ENCODE assay signal across 10 mouse cellular contexts in genomic region chr14:27379404-27379803, GRCm38 (mm10). TPM values are rescaled to one million over a fixed set of nuclear protein-coding genes. Genes with fewer than 3 reads are reported as not detected.
DNase-seq lines count a peak whose midpoint lies in the region; ATAC-seq lines count a peak whose summit lies in the region.
"Had no signal": no experiment of that assay in that cellular context is flagged by ENCODE, and none has a peak within 500 bp of the region (broad histone marks: within the 10 kb centered on the region; RNA-seq: fewer than 3 reads in every experiment).

No protein-coding gene starts in this region.

- DNase-seq in heart, adult 9 months (ENCODE audit: low spot score in 2 of 2) = peak; percentile 39 to 55
- DNase-seq in heart, postnatal 4 days = no peak
- no peak for DNase-seq in adrenal gland, postnatal 10 days
- DNase-seq in cerebellum, postnatal 36 days = no peak
- no peak for DNase-seq in hindbrain, embryonic 14.5 days (ENCODE audit: low spot score)
- DNase-seq: adrenal gland, adult 8-10 months had no signal

- no peak overlapping the region for H3K9ac ChIP-seq in liver, embryonic 16.5 days (ENCODE audit: low read depth, low read length)
- H3K9ac ChIP-seq in hindbrain, embryonic 14.5 days = no peak overlapping the region

- peak overlapping the region; percentile 9; the same call in 1 of the 2 replicates for H3K27ac ChIP-seq in liver, embryonic 16.5 days (ENCODE audit: low read length)
- no peak overlapping the region for H3K27ac ChIP-seq in hindbrain, embryonic 14.5 days

- H3K27me3 ChIP-seq in liver, embryonic 16.5 days (ENCODE audit: control insufficient read depth, insufficient read depth, low read depth, low read length) = no peaks in the 10 kb centered on the region
- no peaks in the 10 kb centered on the region for H3K27me3 ChIP-seq in hindbrain, embryonic 14.5 days (ENCODE audit: control insufficient read depth, insufficient read depth, low read length)
- H3K27me3 ChIP-seq: CH12.LX had no signal

- peak overlapping the region; percentile 32; the same call in 1 of the 2 replicates for H3K4me2 ChIP-seq in liver, embryonic 16.5 days (ENCODE audit: low read depth, low read length)
- no peak overlapping the region for H3K4me2 ChIP-seq in hindbrain, embryonic 14.5 days (replicated peaks)

- peak overlapping the region; percentile 40 for H3K4me3 ChIP-seq in liver, embryonic 16.5 days (ENCODE audit: low read depth, low read length)
- H3K4me3 ChIP-seq in hindbrain, embryonic 14.5 days (replicated peaks; ENCODE audit: low read length) = no peak overlapping the region

- H3K4me1 ChIP-seq in liver, embryonic 16.5 days (ENCODE audit: control insufficient read depth, low read depth, low read length) = peaks cover 2% of the 10 kb centered on the region; the same call in 1 of the 2 replicates
- H3K4me1 ChIP-seq in hindbrain, embryonic 14.5 days (replicated peaks; ENCODE audit: control insufficient read depth, insufficient read depth, low read length) = no peaks in the 10 kb centered on the region

- 17% methylated on average over 12 of the region's 12 CpGs for WGBS in liver, embryonic 16.5 days (ENCODE audit: insufficient replicate concordance)
- 88% methylated on average over 12 of the region's 12 CpGs for WGBS in hindbrain, embryonic 14.5 days

- no peaks in the 10 kb centered on the region for H3K36me3 ChIP-seq in liver, embryonic 16.5 days (ENCODE audit: control insufficient read depth, insufficient read depth)
- H3K36me3 ChIP-seq in hindbrain, embryonic 14.5 days (replicated peaks; ENCODE audit: control insufficient read depth, insufficient read depth) = no peaks in the 10 kb centered on the region

- ATAC-seq in inflammation-experienced regulatory T-cells, adult 6 months = peak; percentile 7
- ATAC-seq in liver, embryonic 16.5 days (ENCODE audit: low read depth) = no peak
- ATAC-seq in monocyte, adult 5-6 weeks (replicated peaks; ENCODE audit: insufficient number of reproducible peaks, low FRiP score, low TSS enrichment, poor library complexity, severe bottlenecking) = peak; percentile 63
- ATAC-seq in hindbrain, embryonic 14.5 days (ENCODE audit: low FRiP score) = no peak

- H3K9me3 ChIP-seq in liver, embryonic 16.5 days (replicated peaks; ENCODE audit: control insufficient read depth, low read length) = no peaks in the 10 kb centered on the region
- H3K9me3 ChIP-seq in hindbrain, embryonic 14.5 days (ENCODE audit: control insufficient read depth, low read length) = no peaks in the 10 kb centered on the region

RNA-seq across cellular contexts. Expression of gene Fam208a, which starts 49.2 kb away (rescaled TPM):
- 10 to 100 TPM; 12.0 to 12.8 TPM for total RNA-seq in heart, postnatal 4 days (2021)
- 10 to 100 TPM; 22.8 to 46.1 (median 33.8) TPM for polyA plus RNA-seq in inflammation-experienced regulatory T-cells, adult 6 months (2017; shearing (Covaris generic))
- 3.8 and 4.0 TPM in 2 replicates for polyA plus RNA-seq in liver, embryonic 16.5 days (2015; fragmentation: Nextera tagmentation; extraction: Ambion mirVana)
- 43.6 to 86.7 TPM (median 53.9 TPM) in 3 replicates for total RNA-seq in monocyte, adult 5-6 weeks (2017)
- total RNA-seq in adrenal gland, postnatal 10 days (2021) = 10 to 100 TPM; 19.8 to 24.2 TPM
- polyA plus RNA-seq in hindbrain, embryonic 14.5 days (2014; fragmentation: Nextera tagmentation; extraction: Ambion mirVana) = 14.0 and 18.3 TPM in 2 replicates

Comparison
In these comparisons a context has a peak if more than half of its experiments do, and no peak if none do; other contexts are left out.
1. DNase-seq: peak in heart, adult 9 months (2 of 2); none in heart, postnatal 4 days (single experiment), adrenal gland, postnatal 10 days (single experiment), cerebellum, postnatal 36 days (0 of 2) and hindbrain, embryonic 14.5 days (single experiment).
2. ATAC-seq: peak in inflammation-experienced regulatory T-cells, adult 6 months (single experiment) and monocyte, adult 5-6 weeks (single experiment); none in liver, embryonic 16.5 days (single experiment) and hindbrain, embryonic 14.5 days (single experiment).